Mouse (Mus musculus) cerebellum, adult 9-10 months (tissue): Measurements from ENCODE around the gene Ap2a1.

Source experiments
- DNase-seq: peaks from one replicate; pipeline ENCODE4 v3.0.0; 2022

Gene Ap2a1

DNA sequence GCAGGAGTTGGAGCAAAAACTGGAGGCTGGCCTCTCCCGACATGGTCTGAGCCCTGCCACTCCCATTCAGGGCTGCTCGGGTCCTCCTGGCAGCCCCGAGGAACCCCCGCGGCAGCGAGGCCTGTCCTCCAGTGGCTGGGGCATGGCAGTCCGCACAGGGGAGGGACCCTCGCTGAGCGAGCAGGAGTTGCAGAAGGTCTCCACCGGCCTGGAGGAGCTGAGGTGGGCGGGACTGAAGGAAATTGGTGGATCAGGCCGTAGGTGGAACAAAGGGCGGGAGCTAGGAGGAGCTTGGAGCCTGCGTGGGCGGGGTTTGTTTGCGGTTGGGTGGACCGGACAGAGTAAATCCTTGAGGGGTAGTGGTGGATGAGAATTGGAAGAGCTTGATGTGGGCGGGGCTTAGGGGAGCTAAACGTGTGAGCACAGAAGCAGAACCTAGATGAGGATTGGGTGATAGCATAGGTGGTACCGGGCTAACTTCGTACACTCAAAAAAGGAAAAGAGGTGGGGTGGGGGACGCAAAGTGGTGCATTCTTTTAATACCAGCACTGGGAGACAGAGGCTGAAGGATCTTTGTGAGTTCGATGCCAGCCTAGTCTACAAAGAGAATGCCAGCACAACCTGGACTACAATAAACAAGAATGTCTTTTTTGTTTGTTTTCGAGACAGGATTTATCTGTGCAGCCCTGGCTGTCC, 23.5 kb upstream of the Ap2a1 start:
- peak; percentile 87 for DNase-seq

DNA sequence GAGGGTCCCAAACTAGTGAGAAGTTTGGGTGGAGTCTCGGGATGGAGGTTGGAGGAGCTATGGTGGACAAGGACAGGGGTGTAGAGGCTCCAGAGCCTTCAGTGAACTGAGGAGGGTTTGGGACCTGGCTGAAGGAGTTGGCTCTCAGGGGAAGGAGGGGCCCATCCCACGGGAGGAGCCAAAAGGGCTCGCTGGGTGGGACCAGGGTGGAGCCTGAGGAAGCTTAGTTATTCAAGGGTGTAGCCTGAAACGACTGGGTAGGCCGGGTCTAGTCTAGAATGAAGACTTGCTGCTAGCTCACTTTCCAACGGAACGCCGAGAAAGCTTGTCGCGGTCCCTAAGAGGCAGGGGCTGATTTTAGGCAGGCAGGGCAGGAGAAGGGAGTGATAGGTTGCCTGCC, 22.7 kb upstream of the Ap2a1 start:
- DNase-seq = no peak

GRCm38 (mm10) chr7:44949922-44950321, 20.6 kb upstream of the Ap2a1 start:
- DNase-seq = no peak

- DNase-seq = no peak
Observed at GRCm38 (mm10) chr7:44942904-44943303, 13.6 kb upstream of the Ap2a1 start, which contains the start of gene Tsks. TSS of gene Tsks (plus strand) at chr7:44943204.

DNA sequence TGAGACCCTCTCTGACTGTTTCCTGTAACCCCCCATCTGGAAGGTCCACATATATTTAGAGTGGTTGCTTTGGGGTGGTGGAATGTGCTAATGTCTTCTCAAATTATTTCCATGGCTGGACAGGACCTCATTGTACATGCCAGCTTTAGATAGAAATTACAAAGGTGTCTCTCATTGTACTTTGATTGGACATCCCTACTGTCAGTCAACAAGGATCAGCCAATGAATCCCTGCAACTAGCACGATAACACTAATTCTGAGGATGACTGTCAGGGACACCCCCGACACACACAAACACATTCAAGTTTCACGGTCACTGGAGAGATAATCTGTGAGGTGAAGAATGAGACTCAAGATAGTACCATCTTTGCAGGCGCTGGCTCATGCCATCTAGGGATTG, 9.4 kb upstream of the Ap2a1 start:
- no peak for DNase-seq

DNA sequence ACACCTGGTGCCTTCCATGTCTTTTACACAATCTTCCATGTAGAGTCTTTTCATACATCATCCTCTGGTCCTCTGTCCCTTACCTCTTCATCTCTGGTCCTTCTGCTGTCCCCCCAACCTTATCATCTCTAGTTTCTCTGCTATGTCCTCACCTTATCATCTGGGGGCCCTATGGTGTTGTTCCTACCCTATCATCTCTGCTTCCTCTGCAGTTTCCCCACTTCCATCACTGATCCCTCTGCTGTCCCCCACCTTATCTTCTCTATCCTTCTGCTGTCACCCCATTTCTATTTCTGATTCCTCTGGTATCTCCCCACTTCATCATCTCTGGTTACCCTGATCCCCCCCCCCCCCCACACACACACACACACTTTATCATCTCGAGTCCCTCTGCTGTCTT, 726 bp downstream of the Ap2a1 start:
- DNase-seq = no peak

DNA sequence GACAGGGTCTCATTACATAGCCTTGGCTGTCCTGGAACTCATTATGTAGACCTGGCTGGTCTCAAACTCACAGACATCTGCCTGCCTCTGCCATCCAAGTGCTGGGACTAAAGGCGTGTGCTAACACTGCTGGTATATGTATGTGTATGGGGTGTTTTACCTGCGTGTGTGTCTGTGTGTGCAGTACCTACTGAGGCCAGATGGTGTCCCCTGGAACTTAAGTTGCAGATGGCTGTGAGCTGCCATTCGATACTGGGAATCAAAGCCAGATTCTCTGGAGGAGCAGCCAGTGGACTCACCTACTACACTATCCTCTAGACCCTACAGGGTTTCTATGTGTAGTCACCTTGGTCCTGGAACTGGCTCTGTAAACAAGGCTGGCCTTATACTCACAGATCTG, 3.8 kb downstream of the Ap2a1 start:
- peak; percentile 50 for DNase-seq

DNA sequence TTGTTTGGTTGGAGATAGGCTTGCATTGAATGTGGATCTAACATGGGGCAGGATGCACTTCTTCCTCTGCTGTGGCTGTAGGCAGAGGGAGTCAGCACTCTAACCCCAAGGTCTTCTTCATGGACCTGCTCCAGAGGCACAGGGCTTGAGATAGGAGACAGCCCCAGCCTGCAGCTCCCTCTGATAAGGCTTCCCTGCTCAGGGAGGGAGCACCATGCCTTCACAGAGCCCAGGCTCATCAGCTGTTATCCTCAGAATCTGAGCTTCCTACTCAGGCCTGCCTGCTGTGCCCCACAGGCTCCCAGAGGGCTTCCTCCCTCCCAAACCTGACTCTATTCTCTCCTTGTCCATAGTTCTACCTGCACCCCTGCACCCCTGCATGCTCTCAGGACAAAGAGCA, 6.8 kb downstream of the Ap2a1 start:
- no peak for DNase-seq

DNA sequence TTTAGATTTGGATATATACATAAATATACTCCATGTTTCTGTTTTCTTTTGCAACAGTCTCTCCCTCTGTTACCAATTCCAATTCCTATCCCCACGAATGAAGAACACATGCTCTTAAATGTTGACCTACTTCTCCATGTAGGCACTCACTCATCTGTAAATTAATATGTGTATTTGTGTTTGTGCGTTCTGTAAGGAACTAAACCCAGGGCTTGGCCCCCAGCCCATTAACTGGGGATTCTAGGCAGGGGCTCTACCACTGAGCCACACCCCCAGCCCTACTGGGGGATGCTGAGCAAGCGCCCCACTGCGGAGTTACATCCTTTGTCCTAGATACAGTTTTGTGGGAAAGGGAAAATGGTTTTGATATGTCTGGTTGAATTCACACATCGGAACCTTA, 10.2 kb downstream of the Ap2a1 start:
- DNase-seq = no peak

- DNase-seq = no peak
Observed at GRCm38 (mm10) chr7:44918219-44918618, 11.1 kb downstream of the Ap2a1 start.

GRCm38 (mm10) chr7:44916881-44917280, 12.4 kb downstream of the Ap2a1 start:
- no peak for DNase-seq

GRCm38 (mm10) chr7:44916191-44916590, 13.1 kb downstream of the Ap2a1 start:
- no peak for DNase-seq

DNA sequence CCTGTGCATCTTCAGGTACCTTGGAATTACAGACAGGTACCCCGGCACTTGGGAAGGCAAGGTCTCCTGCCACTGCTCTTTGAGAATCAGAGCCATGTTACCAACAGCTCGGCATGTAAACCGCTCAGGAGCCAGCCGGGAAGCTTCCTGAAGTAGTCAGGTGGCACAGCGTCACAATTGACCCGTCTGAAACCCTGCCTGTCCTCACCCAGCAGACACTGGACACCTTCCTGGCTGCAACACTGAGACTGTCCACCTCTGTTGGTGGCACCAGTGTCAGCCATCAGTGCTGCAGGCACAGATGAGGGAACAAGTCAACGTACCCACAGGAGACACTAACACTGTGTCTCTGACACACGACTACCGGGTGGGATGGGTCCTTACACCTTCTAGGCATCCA, 14.0 kb downstream of the Ap2a1 start:
- no peak for DNase-seq

- no peak for DNase-seq
Observed at GRCm38 (mm10) chr7:44914396-44914795, 14.9 kb downstream of the Ap2a1 start.

GRCm38 (mm10) chr7:44908706-44909476, 20.4 kb downstream of the Ap2a1 start:
- DNase-seq = no peak

DNA sequence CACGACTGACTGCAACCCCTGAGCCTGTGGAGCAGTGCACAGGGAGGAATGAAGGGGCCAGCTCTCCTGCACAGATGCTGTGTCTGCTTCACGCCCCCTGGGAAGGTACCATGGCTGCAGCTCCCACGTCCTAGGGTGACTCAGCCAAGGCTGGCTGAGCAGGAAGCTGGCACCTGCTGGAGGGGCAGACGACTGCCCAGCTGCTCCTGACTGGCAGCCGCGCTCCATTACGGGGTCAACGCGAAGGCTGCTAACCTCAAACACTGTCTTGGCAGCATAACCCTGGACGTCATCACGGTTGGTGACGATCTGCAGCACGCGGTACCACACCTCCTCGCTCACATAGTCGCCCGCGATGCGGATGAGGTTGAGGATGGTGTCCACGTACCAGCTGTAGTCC, 23.9 kb downstream of the Ap2a1 start:
- DNase-seq = no peak

GRCm38 (mm10) chr7:44901230-44901722, 28.0 kb downstream of the Ap2a1 start:
- no peak for DNase-seq

DNA sequence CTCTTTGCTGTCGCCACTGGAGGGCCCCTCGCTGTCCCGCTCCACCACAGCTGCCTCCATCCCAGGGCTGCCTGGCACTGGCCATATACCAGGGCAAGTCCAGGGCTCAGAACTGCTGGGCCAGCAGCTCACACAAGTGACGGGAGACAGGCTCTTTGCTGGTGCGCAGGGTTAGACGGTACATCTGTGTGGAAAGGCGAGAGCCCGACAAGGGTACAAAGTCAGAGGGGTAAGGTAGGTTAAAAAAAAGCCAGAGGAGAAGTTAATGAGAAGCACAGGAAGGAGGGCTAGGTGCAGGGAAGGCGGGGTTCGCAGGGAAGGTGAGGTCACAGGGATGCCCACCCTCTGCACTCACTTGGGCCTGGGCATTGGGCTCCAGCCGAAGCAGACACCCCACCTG, 28.7 kb downstream of the Ap2a1 start:
- DNase-seq = no peak

DNA sequence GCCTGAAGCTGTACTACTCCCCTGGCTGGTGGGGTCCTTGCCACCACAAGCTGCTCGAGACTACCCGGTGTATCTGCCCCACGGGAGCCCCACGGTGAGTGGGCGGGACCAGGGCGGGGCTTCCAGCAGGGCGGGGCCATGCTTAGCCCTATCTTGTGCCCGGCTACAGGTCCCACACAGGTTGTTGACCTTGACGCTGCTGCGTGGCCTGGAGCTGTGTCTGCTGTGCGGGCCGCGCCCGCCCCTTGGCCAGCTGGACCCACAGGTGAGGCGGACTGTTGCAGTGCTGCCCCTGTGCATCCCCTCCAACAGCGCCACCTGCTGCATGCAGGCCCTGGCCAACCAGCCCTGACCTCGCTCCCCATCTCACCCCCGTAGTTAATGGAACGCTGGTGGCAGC, 30.7 kb downstream of the Ap2a1 start:
- peak; percentile 68 for DNase-seq

DNA sequence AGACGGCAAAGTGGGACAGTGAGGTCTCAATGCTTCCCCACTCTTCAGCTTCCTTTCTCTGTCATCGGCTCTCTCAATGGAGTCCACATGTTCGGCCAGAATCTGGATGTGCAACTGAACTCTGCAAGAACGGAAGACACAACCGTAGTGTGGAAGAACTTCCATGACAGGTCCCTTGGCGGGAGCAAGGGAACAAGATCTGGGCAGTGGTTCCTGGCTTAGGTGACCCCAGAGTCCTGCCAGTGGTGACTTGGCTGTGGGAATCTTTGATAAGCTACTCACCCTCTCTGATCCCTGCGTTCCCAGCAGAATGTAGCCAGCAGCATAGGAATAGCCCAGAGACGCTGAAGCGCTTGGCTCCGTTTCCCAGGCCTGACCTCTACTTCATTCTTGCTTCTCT, 32.8 kb downstream of the Ap2a1 start:
- DNase-seq = no peak

DNA sequence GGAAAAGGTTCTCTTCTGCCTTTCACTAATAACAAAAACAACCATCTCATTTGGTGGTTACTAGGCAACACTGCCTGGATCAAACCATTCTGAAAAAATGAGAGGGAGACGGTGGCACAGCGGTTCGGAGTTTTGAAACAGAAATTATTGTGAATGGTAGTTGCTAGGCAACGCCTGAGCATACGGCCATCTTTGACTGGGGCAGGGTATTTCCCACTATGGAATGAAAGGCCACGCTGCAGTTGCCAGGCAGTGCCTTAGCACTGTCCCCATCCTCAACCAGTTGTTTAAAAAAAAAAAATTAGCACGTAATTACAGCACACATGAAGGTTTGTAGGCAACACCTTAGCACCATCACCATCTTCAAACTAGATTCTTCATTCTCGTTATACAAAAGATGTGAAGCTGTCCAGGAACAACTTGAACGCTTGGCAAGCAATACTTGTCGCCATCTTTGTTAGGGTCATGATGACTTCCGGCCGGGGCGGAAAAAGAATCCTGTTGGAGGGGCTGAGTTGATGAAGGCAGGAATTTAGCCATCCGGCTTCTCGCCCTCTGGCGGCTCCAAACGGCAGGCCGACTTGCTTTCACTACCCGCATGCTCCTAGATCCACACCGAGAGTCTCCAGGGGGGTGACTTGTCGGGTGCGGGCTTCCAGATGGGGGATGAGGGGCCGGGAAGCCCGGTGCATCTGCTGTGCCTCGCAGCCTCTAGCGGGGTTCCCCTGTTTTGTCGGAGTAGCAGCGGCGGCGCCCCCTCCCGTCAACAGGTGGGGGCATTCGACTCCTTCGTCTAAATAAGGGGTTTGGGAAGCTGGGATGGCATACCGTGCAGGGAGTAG, 33.5 kb downstream of the Ap2a1 start, which contains the start of gene Fuz:
Gene Fuz, plus strand, starts transcription at position 487 of the 842 bp plus-strand sequence.
- peak; percentile 95 for DNase-seq

DNA sequence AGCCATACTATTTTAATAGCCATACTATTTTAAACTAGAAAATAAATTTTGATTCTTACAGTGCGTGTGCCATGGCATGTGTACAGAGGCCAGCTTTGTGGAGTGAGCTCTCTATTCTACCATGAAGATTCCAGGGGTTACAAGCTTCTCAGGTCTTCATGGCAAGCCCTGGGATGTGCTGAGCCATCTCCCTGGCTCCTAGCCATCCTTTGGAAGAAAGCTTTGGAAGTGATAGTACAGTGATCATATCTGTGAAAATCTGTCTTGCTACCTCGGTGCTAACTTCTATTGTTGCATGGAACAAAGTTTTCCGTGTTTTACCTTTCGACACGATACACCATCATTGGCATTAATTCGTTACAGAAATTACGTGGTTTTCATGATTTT, 34.1 kb downstream of the Ap2a1 start:
- no peak for DNase-seq

DNA sequence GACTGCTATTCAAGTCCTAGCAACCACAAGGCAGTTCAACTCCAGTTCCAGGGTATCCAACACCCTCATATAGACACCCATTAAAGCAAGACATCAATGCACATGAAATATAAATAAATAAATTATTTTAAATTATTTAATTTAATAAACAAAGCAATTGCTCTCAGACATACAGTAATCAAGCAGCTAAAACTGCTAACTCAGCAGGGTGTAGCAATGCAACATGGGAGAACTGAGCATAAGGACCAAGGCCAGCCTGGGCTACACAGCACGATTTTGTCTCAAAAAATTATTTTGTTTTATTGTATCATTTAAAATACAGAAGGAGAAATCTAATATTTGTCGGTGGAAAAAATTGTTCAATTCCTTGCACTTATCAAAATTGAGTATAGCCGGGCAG, 35.1 kb downstream of the Ap2a1 start:
- DNase-seq = no peak
